Comparison of ENCODE assay signal across 21 mouse cellular contexts in the genomic region with DNA sequence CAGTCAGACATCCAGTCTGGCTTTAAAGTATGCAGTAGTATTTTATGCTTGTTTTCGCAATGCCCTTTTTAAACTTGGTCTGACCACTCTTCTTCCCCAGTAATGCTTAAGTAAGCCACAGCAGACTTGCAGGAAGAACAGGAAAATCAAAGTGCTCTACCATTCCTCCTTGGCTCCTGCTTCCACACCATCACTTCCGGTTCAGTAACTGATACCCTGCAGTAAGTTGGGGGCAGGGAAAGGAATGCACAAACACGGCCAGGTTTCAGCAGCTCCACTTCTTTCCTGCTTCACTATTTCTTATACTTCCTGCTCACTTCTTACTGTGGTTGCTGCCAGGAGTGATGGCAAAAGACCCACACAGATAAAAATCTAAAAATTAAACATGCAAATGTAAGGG.
DNase-seq lines count a peak whose midpoint lies in the region; ATAC-seq lines count a peak whose summit lies in the region.
"Had no signal": no experiment of that assay in that cellular context is flagged by ENCODE, and none has a peak within 500 bp of the region (broad histone marks: within the 10 kb centered on the region; RNA-seq: fewer than 3 reads in every experiment).

No protein-coding gene starts in this region.

- ATAC-seq in forebrain, embryonic 13.5 days, result no peak
- ATAC-seq in kidney, embryonic 16.5 days (ENCODE audit: low FRiP score, low TSS enrichment), result 0 out of 2 replicates have a peak, but pooled peaks have one; percentile 23
- ATAC-seq: CD4-positive, CD25-positive, alpha-beta regulatory T cell, adult 4 months; inflammation-experienced regulatory T-cells, adult 6 months had no signal

- peak overlapping the region; percentile 8; the same call in 1 of the 2 replicates for H3K27ac ChIP-seq in forebrain, embryonic 10.5 days
- no peak overlapping the region for H3K27ac ChIP-seq in forebrain, embryonic 13.5 days
- H3K27ac ChIP-seq in kidney, embryonic 16.5 days (ENCODE audit: low read length), result 0 out of 2 replicates have a peak overlapping the region, but pooled peaks have one; percentile 46
- 0 out of 2 replicates have a peak overlapping the region, but pooled peaks have one; percentile 2 for H3K27ac ChIP-seq in limb, embryonic 10.5 days
- H3K27ac ChIP-seq: left cerebral cortex, adult 2 months; liver, embryonic 15.5 days; midbrain, embryonic 10.5 days; neural tube, embryonic 12.5 days had no signal

- H3K27me3 ChIP-seq in forebrain, embryonic 10.5 days (ENCODE audit: poor library complexity, severe bottlenecking), result no peaks in the 10 kb centered on the region
- H3K27me3 ChIP-seq in forebrain, embryonic 13.5 days, result no peaks in the 10 kb centered on the region
- no peaks in the 10 kb centered on the region for H3K27me3 ChIP-seq in kidney, embryonic 16.5 days (ENCODE audit: insufficient read depth, low read length)
- H3K27me3 ChIP-seq in limb, embryonic 10.5 days (ENCODE audit: low read depth, poor library complexity, severe bottlenecking), result no peaks in the 10 kb centered on the region
- H3K27me3 ChIP-seq: liver, embryonic 15.5 days; neural tube, embryonic 12.5 days had no signal

- no peak for DNase-seq in forebrain, embryonic 10.5 days (ENCODE audit: extremely low spot score, low spot score)
- DNase-seq in kidney, adult 9 months, result no peak
- peak; percentile 48 for DNase-seq in embryo, embryonic 11 days
- no peak for DNase-seq in limb, embryonic 10.5 days (ENCODE audit: low spot score)
- DNase-seq in urinary bladder, adult 2 months (ENCODE audit: low spot score), result no peak
- no peak for DNase-seq in right cerebral cortex, postnatal 4 days
- DNase-seq: adrenal gland, postnatal 36 days; cerebellum, adult 8-10 months; gastrocnemius, postnatal 25 days; heart, postnatal 4 days; kidney, postnatal 14 days; thymus, postnatal 4 days had no signal

- H3K9me3 ChIP-seq in forebrain, embryonic 10.5 days, result no peaks in the 10 kb centered on the region
- no peaks in the 10 kb centered on the region for H3K9me3 ChIP-seq in forebrain, embryonic 13.5 days (replicated peaks)
- H3K9me3 ChIP-seq in kidney, embryonic 16.5 days (ENCODE audit: low read length), result no peaks in the 10 kb centered on the region
- no peaks in the 10 kb centered on the region for H3K9me3 ChIP-seq in limb, embryonic 10.5 days (replicated peaks)
- H3K9me3 ChIP-seq: liver, embryonic 15.5 days; midbrain, embryonic 10.5 days; neural tube, embryonic 12.5 days had no signal

- no peak overlapping the region for H3K4me2 ChIP-seq in forebrain, embryonic 13.5 days
- H3K4me2 ChIP-seq in kidney, embryonic 16.5 days (replicated peaks; ENCODE audit: low read depth, low read length), result no peak overlapping the region
- H3K4me2 ChIP-seq: liver, embryonic 15.5 days; neural tube, embryonic 12.5 days had no signal

- 59% methylated on average over 3 of the region's 3 CpGs for WGBS in forebrain, embryonic 10.5 days
- 61% methylated on average over 3 of the region's 3 CpGs for WGBS in forebrain, embryonic 13.5 days
- 29% methylated on average over 3 of the region's 3 CpGs for WGBS in kidney, embryonic 16.5 days
- WGBS in limb, embryonic 10.5 days, result 46% methylated on average over 3 of the region's 3 CpGs

- H3K4me3 ChIP-seq in forebrain, embryonic 10.5 days, result no peak overlapping the region
- H3K4me3 ChIP-seq in forebrain, embryonic 13.5 days, result no peak overlapping the region
- no peak overlapping the region for H3K4me3 ChIP-seq in kidney, embryonic 16.5 days (ENCODE audit: low read length)
- no peak overlapping the region for H3K4me3 ChIP-seq in limb, embryonic 10.5 days
- H3K4me3 ChIP-seq: left cerebral cortex, adult 2 months; liver, embryonic 15.5 days; midbrain, embryonic 10.5 days; neural tube, embryonic 12.5 days had no signal

- no peak overlapping the region for H3K9ac ChIP-seq in forebrain, embryonic 13.5 days
- no peak overlapping the region for H3K9ac ChIP-seq in kidney, embryonic 16.5 days (replicated peaks; ENCODE audit: low read length)
- H3K9ac ChIP-seq: liver, embryonic 15.5 days; neural tube, embryonic 12.5 days had no signal

- H3K36me3 ChIP-seq in forebrain, embryonic 10.5 days (replicated peaks), result no peaks in the 10 kb centered on the region
- no peaks in the 10 kb centered on the region for H3K36me3 ChIP-seq in forebrain, embryonic 13.5 days (ENCODE audit: poor library complexity, severe bottlenecking)
- no peaks in the 10 kb centered on the region for H3K36me3 ChIP-seq in kidney, embryonic 16.5 days (ENCODE audit: insufficient read depth, low read length)
- H3K36me3 ChIP-seq in limb, embryonic 10.5 days, result no peaks in the 10 kb centered on the region
- H3K36me3 ChIP-seq: G1E; liver, embryonic 15.5 days; midbrain, embryonic 10.5 days; neural tube, embryonic 12.5 days had no signal

- H3K4me1 ChIP-seq in forebrain, embryonic 10.5 days, result peaks cover 6% of the 10 kb centered on the region
- H3K4me1 ChIP-seq in forebrain, embryonic 13.5 days, result no peaks in the 10 kb centered on the region
- H3K4me1 ChIP-seq in kidney, embryonic 16.5 days (ENCODE audit: insufficient read depth, low read length), result peaks cover 6% of the 10 kb centered on the region; the same call in 1 of the 2 replicates
- H3K4me1 ChIP-seq in limb, embryonic 10.5 days, result peaks cover 8% of the 10 kb centered on the region
- H3K4me1 ChIP-seq: liver, embryonic 15.5 days; midbrain, embryonic 10.5 days; neural tube, embryonic 12.5 days had no signal
